Mouse (Mus musculus) left cerebral cortex, adult 11 months (tissue): ENCODE data around the gene C1rl.
"Not testable (repeated sequence)": the region's sequence is repeated elsewhere in the genome, so short reads cannot be mapped to it uniquely, and the experiment has no call there.

Source experiments
- DNase-seq: peaks from one replicate; pipeline ENCODE4 v3.0.0; 2022; ENCODE audit warnings: low spot score

Gene C1rl

GRCm38 (mm10) chr6:124472801-124473200, 20.1 kb upstream of the C1rl start:
- DNase-seq: no peak

GRCm38 (mm10) chr6:124474621-124475020, 18.3 kb upstream of the C1rl start:
- no peak for DNase-seq

GRCm38 (mm10) chr6:124475335-124476075, 17.4 kb upstream of the C1rl start:
- DNase-seq: not testable (repeated sequence)

GRCm38 (mm10) chr6:124476216-124476615, 16.7 kb upstream of the C1rl start:
- DNase-seq: no peak

- no peak for DNase-seq
Measured at GRCm38 (mm10) chr6:124476796-124477195, 16.1 kb upstream of the C1rl start.

GRCm38 (mm10) chr6:124477221-124477655, 15.7 kb upstream of the C1rl start:
- DNase-seq: no peak

GRCm38 (mm10) chr6:124477922-124478651, 14.8 kb upstream of the C1rl start:
- no peak for DNase-seq

- no peak for DNase-seq
Measured at GRCm38 (mm10) chr6:124478874-124479572, 13.9 kb upstream of the C1rl start.

- no peak for DNase-seq
Measured at GRCm38 (mm10) chr6:124479573-124479930, 13.4 kb upstream of the C1rl start.

- no peak for DNase-seq
Measured at GRCm38 (mm10) chr6:124480295-124480694, 12.6 kb upstream of the C1rl start.

- DNase-seq: no peak
Measured at GRCm38 (mm10) chr6:124481571-124481970, 11.3 kb upstream of the C1rl start.

GRCm38 (mm10) chr6:124483831-124484230, 9.1 kb upstream of the C1rl start:
- not testable (repeated sequence) for DNase-seq

- DNase-seq: no peak
Measured at GRCm38 (mm10) chr6:124484851-124485250, 8.1 kb upstream of the C1rl start.

- no peak for DNase-seq
Measured at GRCm38 (mm10) chr6:124485414-124486144, 7.3 kb upstream of the C1rl start.

GRCm38 (mm10) chr6:124487509-124487908, 5.4 kb upstream of the C1rl start:
- DNase-seq: no peak

- DNase-seq: no peak
Measured at GRCm38 (mm10) chr6:124488952-124489351, 4.0 kb upstream of the C1rl start.

GRCm38 (mm10) chr6:124491427-124491826, 1.5 kb upstream of the C1rl start:
- DNase-seq: no peak

GRCm38 (mm10) chr6:124493886-124494285, 973 bp downstream of the C1rl start:
- no peak for DNase-seq

GRCm38 (mm10) chr6:124496054-124496453, 3.1 kb downstream of the C1rl start:
- DNase-seq: no peak

- no peak for DNase-seq
Measured at GRCm38 (mm10) chr6:124499914-124500566, 7.1 kb downstream of the C1rl start.

GRCm38 (mm10) chr6:124501473-124501872, 8.6 kb downstream of the C1rl start:
- no peak for DNase-seq

GRCm38 (mm10) chr6:124502021-124502420, 9.1 kb downstream of the C1rl start:
- no peak for DNase-seq
